Mouse (Mus musculus) Patski (cell line): ENCODE data around the gene Lepr. TPM values are rescaled to one million over a fixed set of nuclear protein-coding genes. Genes with fewer than 3 reads are reported as not detected.
"Not testable (repeated sequence)": the region's sequence is repeated elsewhere in the genome, so short reads cannot be mapped to it uniquely, and the experiment has no call there.

ENCODE experiments used
- ATAC-seq: fragments of 100-300 bp; one replicate; pipeline ENCODE4 v1.8.0; 2021
- CTCF ChIA-PET: fragments of 350-600 bp; sonication (Branson Sonifier 250); formaldehyde crosslinking; loops from one replicate; lab custom pipeline; 2022; ENCODE audit warnings: inconsistent platforms; lab: Charles Lee
- POLR2A ChIA-PET: fragments of 350-600 bp; sonication (Branson Sonifier 250); formaldehyde crosslinking; loops from one replicate; lab custom pipeline; 2022; ENCODE audit warnings: antibody characterized with exemption, inconsistent platforms; lab: Charles Lee
- DNase-seq: peaks from one replicate; pipeline ENCODE4 v3.0.0-alpha.2; 2011; ENCODE audit warnings: low read depth, low spot score
- H3K27me3 ChIP-seq: fragments of 371-371 bp; one replicate; pipeline ENCODE4 v1.5.1; 2021
- CTCF ChIP-seq: fragments of 100-300 bp; IDR thresholded peaks from one replicate; pipeline ENCODE4 v1.5.1; 2021
- in situ Hi-C: fragments of 300-500 bp; cut with MboI; formaldehyde crosslinking; loops from 3 replicates; pipeline ENCODE4 v1.11.1; 2018; ENCODE audit warnings: low pct_unique_long_range_greater_than_20kb, mixed read lengths
- polyA plus RNA-seq: library from polyadenylated mRNA; unstranded; gene quantifications from one replicate; pipeline ENCODE4 v1.2.3, GENCODE M21; 2021

Lepr gene
- polyA plus RNA-seq, 1 experiment from 2014 or later = 1.5 TPM

- H3K27me3 ChIP-seq = no peaks in the 10 kb centered on the region
- ChIA-PET CTCF (no interaction called here), POLR2A (no interaction called here)
- DNase-seq (peak; percentile 87), ATAC-seq (peak; percentile 91)
- in situ Hi-C loops = no loop called here
- no peak for TF ChIP-seq CTCF
Observed at GRCm38 (mm10) chr4:101715805-101716204, 1.4 kb upstream of the Lepr start.

- ChIA-PET CTCF (no interaction called here), POLR2A (no interaction called here)
- no peak for DNase-seq
- no peak for ATAC-seq
- in situ Hi-C loops = no loop called here
- TF ChIP-seq CTCF = no peak
- no peaks in the 10 kb centered on the region for H3K27me3 ChIP-seq
Observed at GRCm38 (mm10) chr4:101718991-101719580, 1.9 kb downstream of the Lepr start.

GRCm38 (mm10) chr4:101721705-101722104 lies 4.5 kb downstream of the Lepr start:
- ATAC-seq (no peak), DNase-seq (no peak)
- ChIA-PET POLR2A (no interaction called here), CTCF (no interaction called here)
- TF ChIP-seq CTCF = no peak
- H3K27me3 ChIP-seq = no peaks in the 10 kb centered on the region
- in situ Hi-C loops = no loop called here

GRCm38 (mm10) chr4:101741973-101742372 lies 24.8 kb downstream of the Lepr start:
- H3K27me3 ChIP-seq = no peaks in the 10 kb centered on the region
- DNase-seq (no peak), ATAC-seq (no peak)
- in situ Hi-C loops = no loop called here
- TF ChIP-seq CTCF = no peak
- ChIA-PET CTCF (interaction anchor here (1.8 kb wide), 1 partner anchor 11 kb away, joined by 6 read pairs; no protein-coding TSS in a partner anchor), POLR2A (no interaction called here)

- in situ Hi-C loops = no loop called here
- no peak for ATAC-seq
- no peaks in the 10 kb centered on the region for H3K27me3 ChIP-seq
- no peak for DNase-seq
- POLR2A ChIA-PET = no interaction called here
- CTCF ChIA-PET = no interaction called here
- TF ChIP-seq CTCF = no peak
Observed at GRCm38 (mm10) chr4:101745534-101745933, 28.3 kb downstream of the Lepr start.

GRCm38 (mm10) chr4:101760490-101760889 lies 43.3 kb downstream of the Lepr start:
- ChIA-PET POLR2A (no interaction called here), CTCF (no interaction called here)
- in situ Hi-C loops = no loop called here
- no peak for TF ChIP-seq CTCF
- DNase-seq (no peak), ATAC-seq (no peak)
- no peaks in the 10 kb centered on the region for H3K27me3 ChIP-seq

- POLR2A ChIA-PET, H3K27me3 ChIP-seq, CTCF ChIA-PET, DNase-seq, in situ Hi-C loops, ATAC-seq: not testable (repeated sequence)
Observed at GRCm38 (mm10) chr4:101843923-101844322, 126.7 kb downstream of the Lepr start, which contains the start of gene B020004J07Rik. B020004J07Rik (minus strand) TSS chr4:101844023.

- DNase-seq (no peak), ATAC-seq (no peak)
- peak; percentile 9 for TF ChIP-seq CTCF
- in situ Hi-C loops = no loop called here
- no peaks in the 10 kb centered on the region for H3K27me3 ChIP-seq
- CTCF ChIA-PET = no interaction called here
- POLR2A ChIA-PET = no interaction called here
Observed at GRCm38 (mm10) chr4:101850908-101851307, 133.7 kb downstream of the Lepr start.

GRCm38 (mm10) chr4:101860873-101861272 lies 143.7 kb downstream of the Lepr start:
- no peaks in the 10 kb centered on the region for H3K27me3 ChIP-seq
- DNase-seq = peak; percentile 12
- TF ChIP-seq CTCF = peak; percentile 58
- ATAC-seq = no peak
- POLR2A ChIA-PET = no interaction called here
- CTCF ChIA-PET = interaction anchor here (0.9 to 1.2 kb wide), 2 partner anchors 14 to 19 kb away, joined by 3 to 5 read pairs; no protein-coding TSS in a partner anchor
- in situ Hi-C loops = no loop called here

- DNase-seq (no peak), ATAC-seq (no peak)
- no peaks in the 10 kb centered on the region for H3K27me3 ChIP-seq
- no peak for TF ChIP-seq CTCF
- ChIA-PET CTCF (interaction anchor here (1.1 to 1.2 kb wide), 2 partner anchors 13 to 133 kb away, joined by 3 to 5 read pairs; no protein-coding TSS in a partner anchor), POLR2A (no interaction called here)
- in situ Hi-C loops = no loop called here
Observed at GRCm38 (mm10) chr4:101862289-101862688, 145.1 kb downstream of the Lepr start.

Other genes with a start within 250 kb of the Lepr start
- gene Dnajc6, start 220.8 kb upstream of the Lepr start, polyA plus RNA-seq = 0.33 TPM
- gene Leprot, start 69.7 kb upstream of the Lepr start, polyA plus RNA-seq = 66.2 TPM
- not detected for gene B020004J07Rik, start 126.6 kb downstream of the Lepr start, polyA plus RNA-seq
- not detected for gene C130073F10Rik, start 176.4 kb downstream of the Lepr start, polyA plus RNA-seq
- not detected for gene Gm12800, start 191.7 kb downstream of the Lepr start, polyA plus RNA-seq
- gene Gm12794, start 223.0 kb downstream of the Lepr start, polyA plus RNA-seq = not detected